ENCODE assay signal across 7 mouse cellular contexts in the genomic region with DNA sequence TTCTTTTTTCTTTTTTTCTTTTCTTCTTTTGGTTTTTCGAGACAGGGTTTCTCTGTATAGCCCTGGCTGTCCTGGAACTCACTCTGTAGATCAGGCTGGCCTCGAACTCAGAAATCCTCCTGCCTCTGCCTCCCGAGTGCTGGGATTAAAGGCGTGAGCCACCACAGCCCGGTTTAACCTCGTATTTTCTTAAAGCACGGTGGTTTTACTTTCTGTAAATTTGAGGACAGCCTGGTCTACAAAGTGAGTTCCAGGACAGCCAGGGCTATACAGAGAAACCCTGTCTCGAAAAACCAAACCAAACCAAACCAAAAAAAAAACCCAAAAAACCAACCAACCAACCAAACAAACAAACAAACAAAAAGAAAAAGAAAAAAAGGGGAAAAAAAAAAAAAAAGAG. TPM values are rescaled to one million over a fixed set of nuclear protein-coding genes. Genes with fewer than 3 reads are reported as not detected.
A peak's percentile ranks its signal among the peaks of the same experiment; 100 is the strongest.
DNase-seq lines count a peak whose midpoint lies in the region; ATAC-seq lines count a peak whose summit lies in the region.
"Not testable (repeated sequence)": the region's sequence is repeated elsewhere in the genome, so short reads cannot be mapped to it uniquely, and the experiment has no call there.

No protein-coding gene starts in this region.

- ATAC-seq in heart, embryonic 13.5 days (ENCODE audit: extremely low read depth, insufficient number of reproducible peaks, low FRiP score, low TSS enrichment); intestine, embryonic 14.5 days (replicated peaks; ENCODE audit: low FRiP score, low TSS enrichment, low read depth); limb, embryonic 13.5 days (ENCODE audit: low FRiP score, low read depth); lung, embryonic 15.5 days (ENCODE audit: borderline replicate concordance, extremely low read depth, low FRiP score, low TSS enrichment); neural tube, embryonic 11.5 days (ENCODE audit: insufficient read depth, low FRiP score, low TSS enrichment): not testable (repeated sequence)

- peaks cover 21% of the 10 kb centered on the region for H3K27me3 ChIP-seq in forebrain, embryonic 10.5 days (ENCODE audit: poor library complexity, severe bottlenecking)
- not testable (repeated sequence) for H3K27me3 ChIP-seq in heart, embryonic 13.5 days (replicated peaks); intestine, embryonic 14.5 days (replicated peaks; ENCODE audit: control insufficient read depth, insufficient read depth, low read length); limb, embryonic 13.5 days; lung, embryonic 15.5 days; neural tube, embryonic 11.5 days (ENCODE audit: control insufficient read depth, insufficient read depth, low read length)

- H3K9ac ChIP-seq in heart, embryonic 13.5 days; intestine, embryonic 14.5 days (ENCODE audit: low read length); neural tube, embryonic 11.5 days (ENCODE audit: low read length): not testable (repeated sequence)
- H3K9ac ChIP-seq in limb, embryonic 13.5 days, result 0 out of 2 replicates have a peak overlapping the region, but pooled peaks have one; percentile 84
- H3K9ac ChIP-seq in lung, embryonic 15.5 days, result peak overlapping the region; percentile 71

- not testable (repeated sequence) for H3K27ac ChIP-seq in forebrain, embryonic 10.5 days; heart, embryonic 13.5 days (replicated peaks); intestine, embryonic 14.5 days (ENCODE audit: low read depth); limb, embryonic 13.5 days; lung, embryonic 15.5 days; neural tube, embryonic 11.5 days (ENCODE audit: low read depth, low read length)

- H3K4me3 ChIP-seq in forebrain, embryonic 10.5 days, result peak overlapping the region; percentile 82
- peak overlapping the region; percentile 80 for H3K4me3 ChIP-seq in heart, embryonic 13.5 days
- H3K4me3 ChIP-seq in intestine, embryonic 14.5 days (ENCODE audit: low read depth, low read length), result peak overlapping the region; percentile 61
- peak overlapping the region; percentile 71 for H3K4me3 ChIP-seq in limb, embryonic 13.5 days
- H3K4me3 ChIP-seq in lung, embryonic 15.5 days, result peak overlapping the region; percentile 78
- peak overlapping the region; percentile 68 for H3K4me3 ChIP-seq in neural tube, embryonic 11.5 days (ENCODE audit: low read depth, low read length)

- peaks cover 12% of the 10 kb centered on the region for H3K4me1 ChIP-seq in forebrain, embryonic 10.5 days
- not testable (repeated sequence) for H3K4me1 ChIP-seq in heart, embryonic 13.5 days; intestine, embryonic 14.5 days (replicated peaks; ENCODE audit: control insufficient read depth, insufficient read depth, low read length); limb, embryonic 13.5 days; lung, embryonic 15.5 days; neural tube, embryonic 11.5 days (ENCODE audit: control insufficient read depth, insufficient read depth, low read length)

- peak overlapping the region; percentile 78 for H3K4me2 ChIP-seq in heart, embryonic 13.5 days
- peak overlapping the region; percentile 58 for H3K4me2 ChIP-seq in intestine, embryonic 14.5 days (ENCODE audit: low read length)
- peak overlapping the region; percentile 79 for H3K4me2 ChIP-seq in limb, embryonic 13.5 days (replicated peaks)
- H3K4me2 ChIP-seq in lung, embryonic 15.5 days, result peak overlapping the region; percentile 84
- H3K4me2 ChIP-seq in neural tube, embryonic 11.5 days (ENCODE audit: low read depth), result not testable (repeated sequence)

- peak; percentile 43 for DNase-seq in R1 (ENCODE audit: low read depth, low spot score)
- DNase-seq in forebrain, embryonic 10.5 days (ENCODE audit: extremely low spot score, low spot score); intestine, embryonic 14.5 days (ENCODE audit: low spot score); neural tube, embryonic 11.5 days (ENCODE audit: low spot score): not testable (repeated sequence)

- 62% methylated on average over 8 of the region's 8 CpGs for WGBS in forebrain, embryonic 10.5 days
- WGBS in heart, embryonic 13.5 days, result 56% methylated on average over 8 of the region's 8 CpGs
- WGBS in intestine, embryonic 14.5 days, result 65% methylated on average over 8 of the region's 8 CpGs
- 67% methylated on average over 8 of the region's 8 CpGs for WGBS in limb, embryonic 13.5 days
- 64% methylated on average over 8 of the region's 8 CpGs for WGBS in lung, embryonic 15.5 days
- 62% methylated on average over 8 of the region's 8 CpGs for WGBS in neural tube, embryonic 11.5 days

- not testable (repeated sequence) for H3K9me3 ChIP-seq in forebrain, embryonic 10.5 days; heart, embryonic 13.5 days; intestine, embryonic 14.5 days (ENCODE audit: control insufficient read depth, low read length); limb, embryonic 13.5 days; lung, embryonic 15.5 days; neural tube, embryonic 11.5 days (ENCODE audit: control insufficient read depth, low read length)

- not testable (repeated sequence) for H3K36me3 ChIP-seq in forebrain, embryonic 10.5 days (replicated peaks); heart, embryonic 13.5 days; intestine, embryonic 14.5 days (ENCODE audit: control insufficient read depth, insufficient read depth, low read length); limb, embryonic 13.5 days; lung, embryonic 15.5 days; neural tube, embryonic 11.5 days (ENCODE audit: control insufficient read depth, insufficient read depth, low read length)

RNA-seq across cellular contexts. Expression of a gene that starts 13.2 kb away (rescaled TPM):
- 0.25 and 0.36 TPM in 2 replicates for polyA plus RNA-seq in forebrain, embryonic 10.5 days (2016; fragmentation: Nextera tagmentation; extraction: Ambion mirVana)
- 0.19 and 1.3 TPM in 2 replicates for polyA plus RNA-seq in heart, embryonic 13.5 days (2015; fragmentation: Nextera tagmentation; extraction: Ambion mirVana)
- polyA plus RNA-seq in intestine, embryonic 14.5 days (2014; fragmentation: Nextera tagmentation; extraction: Ambion mirVana), result 0.26 and 0.38 TPM in 2 replicates
- polyA plus RNA-seq in limb, embryonic 13.5 days (2015; fragmentation: Nextera tagmentation; extraction: Ambion mirVana), result 1.3 TPM in 2 replicates
- polyA plus RNA-seq in lung, embryonic 15.5 days (2015; fragmentation: Nextera tagmentation; extraction: Ambion mirVana), result 0.69 and 0.89 TPM in 2 replicates
- not detected in 2 replicates for polyA plus RNA-seq in neural tube, embryonic 11.5 days (2014; fragmentation: Nextera tagmentation; extraction: Ambion mirVana)
